Mouse (Mus musculus) liver, embryonic 15.5 days (tissue): ENCODE measurements around the gene Camta1. TPM values are rescaled to one million over a fixed set of nuclear protein-coding genes. Genes with fewer than 3 reads are reported as not detected.

Source experiments
- ATAC-seq: fragments of 200-750 bp; cut with Nextera tagmentation; 2 replicates; pipeline ENCODE4 v1.8.0; 2017; ENCODE audit warnings: moderate number of reproducible peaks, mild to moderate bottlenecking, moderate library complexity; ENCODE audit not compliant: insufficient read depth
- H3K27ac ChIP-seq: fragments of 300-500 bp; sonication (generic); replicated peaks from 2 replicates; pipeline ENCODE4 v1.5.1; 2015; ENCODE audit warnings: mild to moderate bottlenecking, inconsistent platforms
- H3K27me3 ChIP-seq: fragments of 300-500 bp; sonication (generic); 2 replicates; pipeline ENCODE4 v1.6.1; 2015; ENCODE audit warnings: mild to moderate bottlenecking, inconsistent platforms
- H3K36me3 ChIP-seq: fragments of 300-500 bp; sonication (generic); replicated peaks from 2 replicates; pipeline ENCODE4 v1.6.1; 2015; ENCODE audit warnings: moderate library complexity, mild to moderate bottlenecking, inconsistent platforms
- H3K4me1 ChIP-seq: fragments of 300-500 bp; sonication (generic); replicated peaks from 2 replicates; pipeline ENCODE4 v1.6.1; 2015; ENCODE audit warnings: inconsistent platforms
- H3K4me2 ChIP-seq: fragments of 300-500 bp; sonication (generic); 2 replicates; pipeline ENCODE4 v1.6.1; 2015; ENCODE audit warnings: moderate library complexity, mild to moderate bottlenecking, inconsistent platforms
- H3K4me3 ChIP-seq: fragments of 300-500 bp; sonication (generic); replicated peaks from 2 replicates; pipeline ENCODE4 v1.5.1; 2015; ENCODE audit warnings: mild to moderate bottlenecking, inconsistent platforms
- H3K9ac ChIP-seq: fragments of 300-500 bp; sonication (generic); 2 replicates; pipeline ENCODE4 v1.6.1; 2015; ENCODE audit warnings: moderate library complexity, mild to moderate bottlenecking, inconsistent platforms
- H3K9me3 ChIP-seq: fragments of 300-500 bp; sonication (generic); replicated peaks from 2 replicates; pipeline ENCODE4 v1.6.1; 2016; ENCODE audit warnings: inconsistent platforms
- WGBS: fragments of 180-500 bp; shearing (Covaris S2); methylation state at CpG from one replicate; pipeline ENCODE4 v1.1.7; 2015; ENCODE audit warnings: mixed read lengths; ENCODE audit not compliant: insufficient replicate concordance; 5-methylcytosine and 5-hydroxymethylcytosine counted together
- polyA plus RNA-seq: library from polyadenylated mRNA; unstranded; fragments of >200 nt; fragmentation: Nextera tagmentation; extraction: Ambion mirVana; gene quantifications from 2 replicates; pipeline ENCODE4 v1.2.1, GENCODE M21; 2015

Gene Camta1
- polyA plus RNA-seq, 1 experiment from 2014 or later: 31.1 TPM

DNA sequence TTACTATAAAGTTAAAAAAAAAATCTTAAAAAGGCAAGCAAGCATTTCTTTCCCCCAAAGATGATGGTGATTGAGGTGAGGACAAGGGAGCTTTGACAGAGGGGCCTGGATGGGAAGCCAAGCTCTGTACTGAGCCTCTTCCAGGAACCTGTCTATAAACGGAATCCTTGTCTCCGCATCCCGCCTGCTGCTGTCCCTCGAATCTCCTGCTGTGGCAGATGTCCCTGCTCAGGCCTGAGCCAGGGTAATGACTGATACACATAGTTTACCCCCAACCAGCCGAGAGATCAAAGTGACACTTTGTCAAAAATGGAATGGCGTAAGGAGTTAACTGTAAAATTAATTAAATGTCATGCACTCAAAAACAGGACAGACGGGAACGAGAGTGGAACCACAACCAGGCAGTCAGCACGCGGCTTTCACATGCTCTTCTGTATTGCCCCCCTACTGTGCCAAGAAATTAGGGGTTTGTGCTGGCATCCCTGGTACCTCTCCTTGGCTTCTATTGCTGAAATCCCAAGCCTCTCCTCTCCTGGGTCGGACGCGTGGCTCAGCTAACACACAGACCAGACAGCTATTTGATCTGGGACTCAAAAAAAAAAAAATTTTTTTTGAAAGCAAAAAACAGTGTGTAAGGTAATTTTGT lies 37.0 kb upstream of the Camta1 start:
- H3K9me3 ChIP-seq: peaks cover 5% of the 10 kb centered on the region; the same call in 1 of the 2 replicates
- peaks cover 15% of the 10 kb centered on the region; the same call in 1 of the 2 replicates for H3K27me3 ChIP-seq
- H3K36me3 ChIP-seq: no peaks in the 10 kb centered on the region
- no peak overlapping the region for H3K27ac ChIP-seq
- H3K4me3 ChIP-seq: no peak overlapping the region
- H3K4me2 ChIP-seq: no peak overlapping the region
- no peak overlapping the region for H3K9ac ChIP-seq
- peaks cover 9% of the 10 kb centered on the region for H3K4me1 ChIP-seq
- no peak for ATAC-seq
- 65% methylated on average over 13 of the region's 13 CpGs for WGBS

DNA sequence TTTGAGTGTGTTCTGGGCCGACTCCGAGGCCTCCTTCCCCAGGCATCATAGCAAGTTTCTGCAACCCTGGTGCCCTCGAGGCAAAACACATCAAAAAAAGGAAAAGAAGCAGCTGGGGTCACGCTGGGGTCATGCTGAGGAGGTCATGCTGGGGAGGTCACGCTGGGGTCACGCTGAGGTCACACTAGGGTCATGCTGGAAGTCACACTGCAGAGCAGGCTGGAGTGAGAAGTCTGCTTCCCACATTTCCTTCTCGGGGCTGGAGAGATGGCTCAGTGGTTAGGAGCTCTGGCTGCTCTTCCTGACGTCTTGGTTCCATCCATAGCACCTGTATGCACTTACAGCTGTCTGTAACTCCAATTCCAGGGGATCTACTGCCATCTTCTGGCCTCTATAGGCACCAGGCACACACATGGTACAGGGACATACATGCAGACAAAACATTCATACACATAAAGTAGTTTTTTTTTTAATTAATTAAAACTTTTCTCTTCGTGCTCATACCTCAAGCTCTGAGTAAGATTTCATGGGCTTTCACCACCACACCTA lies 35.5 kb upstream of the Camta1 start:
- no peak overlapping the region for H3K4me2 ChIP-seq
- peaks cover 5% of the 10 kb centered on the region; the same call in 1 of the 2 replicates for H3K9me3 ChIP-seq
- H3K4me3 ChIP-seq: no peak overlapping the region
- H3K9ac ChIP-seq: no peak overlapping the region
- H3K27me3 ChIP-seq: 0 out of 2 replicates have a peak, but pooled peaks cover 6% of the 10 kb centered on the region
- no peaks in the 10 kb centered on the region for H3K36me3 ChIP-seq
- ATAC-seq: no peak
- no peak overlapping the region for H3K27ac ChIP-seq
- H3K4me1 ChIP-seq: no peaks in the 10 kb centered on the region
- 66% methylated on average over 9 of the region's 9 CpGs for WGBS

- no peaks in the 10 kb centered on the region for H3K4me1 ChIP-seq
- H3K4me3 ChIP-seq: no peak overlapping the region
- 72% methylated on average over 7 of the region's 7 CpGs for WGBS
- H3K4me2 ChIP-seq: no peak overlapping the region
- H3K27ac ChIP-seq: no peak overlapping the region
- H3K9me3 ChIP-seq: peaks cover 5% of the 10 kb centered on the region; the same call in 1 of the 2 replicates
- no peaks in the 10 kb centered on the region for H3K27me3 ChIP-seq
- no peak overlapping the region for H3K9ac ChIP-seq
- H3K36me3 ChIP-seq: no peaks in the 10 kb centered on the region
- ATAC-seq: no peak
Measured at GRCm38 (mm10) chr4:151895624-151896023, 33.9 kb upstream of the Camta1 start.

DNA sequence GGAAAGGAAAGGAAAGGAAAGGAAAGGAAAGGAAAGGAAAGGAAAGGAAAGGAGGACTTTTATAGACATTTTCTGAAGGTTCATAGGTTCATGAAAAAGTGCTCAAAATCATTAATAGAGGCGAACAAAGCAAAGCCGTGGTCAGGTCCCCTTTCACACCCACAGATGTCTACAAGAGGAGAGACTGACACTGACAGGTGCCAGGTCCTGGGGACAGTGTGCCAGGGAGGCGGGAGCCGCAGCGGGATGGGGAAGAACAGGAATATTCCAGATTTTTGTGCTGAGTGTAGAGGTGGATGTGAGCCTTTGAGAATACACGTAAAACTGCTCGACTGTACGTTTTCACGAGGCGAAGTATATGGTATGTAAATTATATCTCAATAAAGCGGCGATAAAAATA lies 33.2 kb upstream of the Camta1 start:
- Histone ChIP-seq H3K9ac (no peak overlapping the region), H3K4me1 (no peaks in the 10 kb centered on the region), H3K4me2 (no peak overlapping the region), H3K4me3 (no peak overlapping the region), H3K36me3 (no peaks in the 10 kb centered on the region), H3K27me3 (no peaks in the 10 kb centered on the region; the same call in 1 of the 2 replicates), H3K9me3 (peaks cover 5% of the 10 kb centered on the region; the same call in 1 of the 2 replicates), H3K27ac (no peak overlapping the region)
- 85% methylated on average over 12 of the region's 12 CpGs for WGBS
- no peak for ATAC-seq

DNA sequence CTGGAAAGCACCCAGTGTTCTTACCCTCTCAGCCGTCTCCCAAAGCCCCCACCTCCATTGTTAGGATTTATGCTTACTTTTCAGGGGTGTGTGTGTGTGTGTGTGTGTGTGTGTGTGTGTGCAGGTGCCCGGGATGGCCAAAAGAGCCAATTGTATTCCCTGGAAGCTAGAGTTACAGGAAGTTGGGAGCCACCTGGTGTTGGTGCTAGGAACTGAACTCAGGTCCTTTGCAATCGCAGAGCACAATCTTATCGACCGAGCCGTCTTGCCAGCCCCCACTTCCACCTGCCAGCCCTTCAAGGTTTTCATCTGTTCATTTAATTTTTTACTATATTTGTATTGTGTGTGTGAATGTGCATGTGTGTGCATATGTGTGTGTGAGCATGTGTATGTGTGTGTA lies 31.6 kb upstream of the Camta1 start:
- Histone ChIP-seq H3K9ac (no peak overlapping the region), H3K27ac (no peak overlapping the region), H3K9me3 (peaks cover 5% of the 10 kb centered on the region; the same call in 1 of the 2 replicates), H3K4me1 (no peaks in the 10 kb centered on the region), H3K4me3 (no peak overlapping the region), H3K27me3 (no peaks in the 10 kb centered on the region; the same call in 1 of the 2 replicates), H3K4me2 (no peak overlapping the region), H3K36me3 (no peaks in the 10 kb centered on the region)
- WGBS: 63% methylated on average over 6 of the region's 6 CpGs
- ATAC-seq: no peak

- Histone ChIP-seq H3K36me3 (no peaks in the 10 kb centered on the region), H3K27ac (no peak overlapping the region), H3K4me2 (no peak overlapping the region), H3K4me1 (no peaks in the 10 kb centered on the region), H3K4me3 (no peak overlapping the region), H3K27me3 (0 out of 2 replicates have a peak, but pooled peaks cover 5% of the 10 kb centered on the region), H3K9ac (no peak overlapping the region), H3K9me3 (no peaks in the 10 kb centered on the region)
- ATAC-seq: no peak
- 88% methylated on average over 12 of the region's 12 CpGs for WGBS
Measured at GRCm38 (mm10) chr4:151881590-151881989, 19.9 kb upstream of the Camta1 start.

GRCm38 (mm10) chr4:151880044-151880690 lies 18.5 kb upstream of the Camta1 start:
- H3K27ac ChIP-seq: no peak overlapping the region
- H3K9me3 ChIP-seq: no peaks in the 10 kb centered on the region
- no peaks in the 10 kb centered on the region for H3K4me1 ChIP-seq
- H3K36me3 ChIP-seq: no peaks in the 10 kb centered on the region
- no peak overlapping the region for H3K4me2 ChIP-seq
- peaks cover 19% of the 10 kb centered on the region for H3K27me3 ChIP-seq
- no peak for ATAC-seq
- 64% methylated on average over 5 of the region's 5 CpGs for WGBS
- H3K4me3 ChIP-seq: no peak overlapping the region
- H3K9ac ChIP-seq: no peak overlapping the region

- Histone ChIP-seq H3K4me2 (no peak overlapping the region), H3K27me3 (peaks cover 26% of the 10 kb centered on the region), H3K27ac (no peak overlapping the region), H3K4me3 (no peak overlapping the region), H3K9me3 (no peaks in the 10 kb centered on the region), H3K4me1 (no peaks in the 10 kb centered on the region), H3K9ac (no peak overlapping the region), H3K36me3 (no peaks in the 10 kb centered on the region)
- WGBS: 45% methylated on average over 14 of the region's 14 CpGs
- no peak for ATAC-seq
Measured at GRCm38 (mm10) chr4:151876400-151876799, 14.7 kb upstream of the Camta1 start.

- H3K9ac ChIP-seq: no peak overlapping the region
Measured at GRCm38 (mm10) chr4:151863511-151863910, 1.8 kb upstream of the Camta1 start.

DNA sequence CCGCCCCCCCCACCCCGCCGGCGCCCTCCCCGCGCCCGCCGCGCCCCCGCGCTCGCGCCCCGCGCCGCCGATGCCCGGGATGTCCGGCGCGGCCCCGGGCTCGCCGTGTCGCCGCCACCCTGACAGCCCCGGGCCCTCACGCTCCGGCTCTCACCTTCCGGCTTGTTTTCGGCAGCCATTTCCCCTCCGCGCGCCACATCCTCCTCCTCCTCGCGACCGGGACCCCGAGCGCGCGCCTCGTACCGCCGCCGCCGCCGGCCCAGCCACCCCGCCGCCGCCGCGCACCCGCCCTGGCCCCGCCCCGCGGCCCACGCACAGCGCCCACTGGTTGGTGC lies 238 bp downstream of the Camta1 start:
- no peak for ATAC-seq

More at GRCm38 (mm10) chr4:151863511-151863910, 1.8 kb upstream of the Camta1 start:
- peaks cover 43% of the 10 kb centered on the region for H3K4me1 ChIP-seq
- H3K4me3 ChIP-seq: peak overlapping the region; percentile 79
- no peak overlapping the region for H3K27ac ChIP-seq
- no peaks in the 10 kb centered on the region for H3K9me3 ChIP-seq
- WGBS: 56% methylated on average over 9 of the region's 9 CpGs
- 0 out of 2 replicates have a peak, but pooled peaks cover 6% of the 10 kb centered on the region for H3K27me3 ChIP-seq
- peak overlapping the region; percentile 98 for H3K4me2 ChIP-seq
- ATAC-seq: no peak
- peaks cover 4% of the 10 kb centered on the region; the same call in 1 of the 2 replicates for H3K36me3 ChIP-seq

More for the DNA sequence above, 238 bp downstream of the Camta1 start:
- Histone ChIP-seq H3K9me3 (no peaks in the 10 kb centered on the region), H3K9ac (peak overlapping the region; percentile 82), H3K4me3 (peak overlapping the region; percentile 79), H3K4me2 (peak overlapping the region; percentile 99), H3K27ac (peak overlapping the region; percentile 80), H3K36me3 (peaks cover 4% of the 10 kb centered on the region; the same call in 1 of the 2 replicates), H3K27me3 (no peaks in the 10 kb centered on the region), H3K4me1 (peaks cover 48% of the 10 kb centered on the region)
- WGBS: under 1% methylated on average over 47 of the region's 58 CpGs
